Mouse (Mus musculus) ES-Bruce4 (cell line): Measurements from ENCODE around the gene Slc8a1. TPM values are rescaled to one million over a fixed set of nuclear protein-coding genes. Genes with fewer than 3 reads are reported as not detected.

Source experiments
- H3K27ac ChIP-seq: 2 replicates; pipeline ENCODE4 v1.5.1; 2012; ENCODE audit warnings: low read length, inconsistent platforms; ENCODE audit not compliant: insufficient read depth
- H3K27me3 ChIP-seq: 2 replicates; pipeline ENCODE4 v1.6.1; 2012; ENCODE audit warnings: mild to moderate bottlenecking, low read length, inconsistent platforms; ENCODE audit not compliant: control insufficient read depth, poor library complexity, insufficient read depth, severe bottlenecking
- H3K36me3 ChIP-seq: 2 replicates; pipeline ENCODE4 v1.6.1; 2012; ENCODE audit warnings: inconsistent platforms, mild to moderate bottlenecking, low read length, moderate library complexity; ENCODE audit not compliant: control insufficient read depth, poor library complexity, insufficient read depth, severe bottlenecking
- H3K4me1 ChIP-seq: one replicate; pipeline ENCODE4 v1.8.1; 2011; ENCODE audit warnings: low read length; ENCODE audit not compliant: control insufficient read depth, insufficient read depth
- H3K4me3 ChIP-seq: 2 replicates; pipeline ENCODE4 v1.5.1; 2011; ENCODE audit warnings: low read depth, mild to moderate bottlenecking, low read length
- H3K9ac ChIP-seq: 2 replicates; pipeline ENCODE4 v1.6.1; 2012; ENCODE audit warnings: low read depth, mild to moderate bottlenecking, inconsistent platforms; ENCODE audit not compliant: poor library complexity, severe bottlenecking
- H3K9me3 ChIP-seq: replicated peaks from 2 replicates; pipeline ENCODE4 v1.6.1; 2012; ENCODE audit warnings: mild to moderate bottlenecking, low read length, inconsistent platforms; ENCODE audit not compliant: control insufficient read depth, poor library complexity, insufficient read depth, severe bottlenecking
- CTCF ChIP-seq: IDR thresholded peaks from one replicate; pipeline ENCODE4 v1.8.1; 2011; ENCODE audit warnings: low read depth, low read length
- EP300 ChIP-seq: IDR thresholded peaks from 2 replicates; pipeline ENCODE4 v1.6.1; 2011; ENCODE audit warnings: low read depth, low read length; ENCODE audit not compliant: insufficient read depth
- POLR2A ChIP-seq: IDR thresholded peaks from one replicate; pipeline ENCODE4 v1.8.1; 2011; ENCODE audit warnings: low read length; ENCODE audit not compliant: insufficient read depth
- polyA plus RNA-seq: library from polyadenylated mRNA; stranded (reverse); fragments of >200 nt; gene quantifications from 2 replicates; pipeline ENCODE4 v1.2.4, GENCODE M21; 2011; ENCODE audit warnings: low read depth; ENCODE audit not compliant: missing spikeins, insufficient read depth, insufficient read length

Gene Slc8a1
- polyA plus RNA-seq, 1 experiment, result 0.52 TPM

DNA sequence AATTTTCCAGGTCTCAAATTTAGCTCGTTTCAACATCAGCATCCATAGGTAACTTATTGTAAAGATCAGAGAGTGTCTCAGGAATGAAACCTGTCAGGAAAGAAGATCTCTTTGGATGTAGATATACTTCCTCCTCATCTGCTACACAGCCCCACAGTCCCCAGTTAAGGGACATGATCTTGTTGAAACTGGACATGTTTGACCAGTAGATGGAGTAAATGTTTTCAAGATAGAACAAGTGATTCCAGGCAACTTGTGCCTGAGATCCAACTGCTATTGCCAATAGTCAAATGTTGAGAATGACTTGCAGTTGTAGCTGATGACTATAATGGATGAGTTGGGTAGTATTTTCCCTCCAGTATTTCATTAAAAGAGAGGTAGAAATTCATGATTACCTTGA lies 260.8 kb downstream of the Slc8a1 start:
- Histone ChIP-seq H3K36me3 (no peaks in the 10 kb centered on the region), H3K27ac (no peak overlapping the region), H3K4me3 (no peak overlapping the region), H3K9ac (no peak overlapping the region), H3K9me3 (no peaks in the 10 kb centered on the region), H3K27me3 (no peaks in the 10 kb centered on the region), H3K4me1 (no peaks in the 10 kb centered on the region)
- TF ChIP-seq CTCF (no peak), EP300 (no peak), POLR2A (no peak)

DNA sequence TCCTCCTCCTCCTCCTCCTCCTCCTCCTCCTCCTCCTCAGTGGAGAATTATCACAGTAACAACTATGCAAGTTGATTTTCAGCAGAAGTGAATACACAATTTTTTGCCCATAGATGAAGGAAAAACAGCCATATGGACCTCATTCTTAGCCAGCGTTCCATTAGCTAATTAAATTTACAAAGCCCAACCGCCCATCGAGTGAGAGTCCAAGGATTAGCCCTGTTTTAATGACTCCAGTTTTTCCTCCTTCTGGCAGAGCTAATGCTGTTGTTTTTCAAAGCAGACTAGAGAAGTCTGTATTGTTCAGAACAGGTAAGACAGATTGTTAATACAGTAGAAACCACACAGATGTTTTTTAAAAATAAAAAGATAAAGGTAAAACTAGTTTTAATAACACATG lies 264.8 kb downstream of the Slc8a1 start:
- H3K4me3 ChIP-seq, result no peak overlapping the region
- no peaks in the 10 kb centered on the region for H3K27me3 ChIP-seq
- TF ChIP-seq CTCF (no peak), POLR2A (no peak), EP300 (no peak)

DNA sequence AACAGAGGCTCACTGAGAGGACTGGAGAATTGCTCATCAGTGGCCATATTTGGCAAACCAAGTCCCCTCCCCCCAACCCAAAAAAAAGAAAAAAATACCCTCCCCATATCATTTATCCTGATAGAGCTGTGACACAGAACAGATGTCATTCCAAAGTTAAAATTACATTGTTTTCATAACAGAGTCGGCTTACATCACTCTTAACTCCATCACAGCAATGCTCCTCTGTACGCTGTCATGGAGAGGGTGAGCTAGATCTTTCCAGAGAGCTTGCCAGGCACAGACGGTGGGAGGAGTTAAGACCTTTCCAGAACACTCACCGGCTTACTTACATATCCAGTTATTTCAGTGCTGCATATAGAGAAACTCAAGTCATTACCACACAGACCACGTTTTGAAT lies 269.2 kb downstream of the Slc8a1 start:
- H3K4me1 ChIP-seq, result no peaks in the 10 kb centered on the region
- H3K27me3 ChIP-seq, result no peaks in the 10 kb centered on the region

More for the DNA sequence above, 264.8 kb downstream of the Slc8a1 start:
- Histone ChIP-seq H3K9ac (no peak overlapping the region), H3K27ac (no peak overlapping the region), H3K4me1 (no peaks in the 10 kb centered on the region), H3K9me3 (no peaks in the 10 kb centered on the region), H3K36me3 (no peaks in the 10 kb centered on the region)

DNA sequence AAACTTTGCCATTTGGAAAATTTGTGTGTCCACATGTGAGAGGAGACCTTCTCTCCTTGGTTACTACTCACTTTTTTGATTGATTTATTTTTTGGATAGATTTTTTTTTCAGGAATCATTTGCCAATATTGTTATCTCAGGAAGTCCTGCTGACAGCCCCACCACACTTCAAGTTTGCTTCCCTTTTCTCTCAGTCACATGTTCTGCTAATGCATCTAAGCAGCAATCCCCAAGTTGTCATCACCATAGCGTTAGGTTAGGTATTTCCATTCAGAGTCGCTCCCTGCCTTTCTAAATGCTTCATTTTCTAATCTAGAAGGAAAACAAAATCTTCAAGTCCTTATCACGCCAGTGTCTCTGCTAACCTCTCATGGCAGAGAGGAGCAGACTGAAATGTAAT lies 278.8 kb downstream of the Slc8a1 start:
- no peak for TF ChIP-seq CTCF
- Histone ChIP-seq H3K9me3 (no peaks in the 10 kb centered on the region), H3K4me3 (no peak overlapping the region), H3K27ac (no peak overlapping the region), H3K4me1 (no peaks in the 10 kb centered on the region), H3K9ac (no peak overlapping the region), H3K27me3 (no peaks in the 10 kb centered on the region), H3K36me3 (no peaks in the 10 kb centered on the region)

More for the DNA sequence above, 269.2 kb downstream of the Slc8a1 start:
- Histone ChIP-seq H3K9me3 (no peaks in the 10 kb centered on the region), H3K9ac (no peak overlapping the region), H3K36me3 (no peaks in the 10 kb centered on the region), H3K27ac (no peak overlapping the region), H3K4me3 (no peak overlapping the region)
- TF ChIP-seq EP300 (no peak), POLR2A (no peak)

DNA sequence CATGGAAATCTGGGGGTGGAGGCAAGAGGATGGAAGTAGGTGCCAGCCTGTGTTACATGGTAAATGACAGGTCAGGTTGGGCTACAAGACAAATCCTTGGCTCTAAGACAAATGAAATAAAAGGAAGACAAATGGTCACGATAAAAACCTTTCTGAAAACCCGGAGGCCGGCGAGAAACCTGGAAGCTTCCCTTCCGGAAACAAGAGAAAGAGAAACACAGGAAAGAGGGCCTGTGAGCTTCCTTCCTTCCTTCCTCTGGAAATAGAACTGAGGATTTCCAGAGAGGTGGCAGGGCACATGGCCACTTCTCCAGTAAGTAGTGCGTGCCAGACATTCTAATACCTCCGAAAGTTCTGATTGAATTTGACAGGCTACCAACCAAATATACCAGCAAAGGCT lies 282.2 kb downstream of the Slc8a1 start:
- Histone ChIP-seq H3K27ac (no peak overlapping the region), H3K4me3 (no peak overlapping the region), H3K9ac (no peak overlapping the region), H3K4me1 (no peaks in the 10 kb centered on the region), H3K36me3 (no peaks in the 10 kb centered on the region), H3K27me3 (no peaks in the 10 kb centered on the region), H3K9me3 (no peaks in the 10 kb centered on the region)
- no peak for TF ChIP-seq POLR2A
- TF ChIP-seq CTCF, result no peak
- no peak for TF ChIP-seq EP300

DNA sequence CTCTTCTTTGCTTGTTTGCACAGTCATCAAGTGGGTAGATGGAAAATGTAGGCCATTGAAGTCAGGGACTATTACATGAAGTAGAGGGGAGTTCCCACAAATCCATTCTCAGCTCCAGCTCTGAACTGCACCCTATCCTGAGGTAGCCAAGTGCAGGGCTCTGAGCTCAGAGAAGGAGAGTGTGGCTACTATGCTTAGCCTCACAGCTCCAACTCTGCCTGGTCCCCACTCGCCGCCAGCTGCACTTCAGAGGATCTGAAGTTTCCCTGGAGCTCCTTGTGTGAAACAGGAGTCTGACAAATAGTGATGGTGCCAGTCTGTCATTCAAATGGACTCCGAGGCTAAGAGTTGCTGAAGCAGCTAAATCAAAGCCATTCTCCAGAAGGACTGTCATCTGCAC lies 282.9 kb downstream of the Slc8a1 start:
- Histone ChIP-seq H3K27me3 (no peaks in the 10 kb centered on the region), H3K9me3 (no peaks in the 10 kb centered on the region), H3K36me3 (no peaks in the 10 kb centered on the region), H3K27ac (no peak overlapping the region), H3K4me1 (no peaks in the 10 kb centered on the region), H3K9ac (no peak overlapping the region), H3K4me3 (no peak overlapping the region)
- no peak for TF ChIP-seq POLR2A
- no peak for TF ChIP-seq CTCF
- no peak for TF ChIP-seq EP300

DNA sequence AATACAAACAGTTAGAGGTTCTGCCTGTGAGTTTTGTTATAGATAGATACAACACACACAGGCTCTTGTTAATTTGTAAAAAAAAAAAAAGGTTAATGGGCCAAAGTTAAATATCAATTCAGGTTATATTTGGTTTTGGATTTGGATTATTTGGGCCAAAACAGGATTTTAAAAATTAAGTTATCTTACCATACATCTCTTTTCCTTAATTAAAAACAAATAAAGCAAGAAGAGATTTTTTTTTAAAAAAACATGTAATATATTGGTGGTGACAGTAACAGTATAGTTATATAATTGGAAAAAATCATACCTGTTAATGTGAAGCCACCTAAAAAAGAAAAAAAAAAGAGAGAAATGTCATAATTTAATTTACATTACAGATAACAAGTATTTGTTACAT lies 296.7 kb downstream of the Slc8a1 start, which contains the start of gene Gm11096:
Gene Gm11096 (plus strand): TSS at position 301 of the 400 bp plus-strand sequence.
- no peak within 1 kb of the TSS for H3K9ac ChIP-seq
- H3K4me1 ChIP-seq, result no peaks in the 10 kb centered on the region
- no peaks in the 10 kb centered on the region for H3K9me3 ChIP-seq
- no peak within 1 kb of the TSS for H3K27ac ChIP-seq
- TF ChIP-seq POLR2A (no peak), EP300 (no peak), CTCF (no peak)
- no peak within 1 kb of the TSS for H3K4me3 ChIP-seq
- H3K36me3 ChIP-seq, result no peaks in the 10 kb centered on the region
- no peaks in the 10 kb centered on the region for H3K27me3 ChIP-seq
